Mouse (Mus musculus) bone marrow, adult 2 months (tissue): ENCODE data around the gene Mfsd14a.

ENCODE experiments used
- CTCF ChIP-seq: fragments of 200-500 bp; IDR thresholded peaks from 2 replicates; pipeline ENCODE4 v1.5.1; 2011; ENCODE audit warnings: low read length, control low read depth; ENCODE audit not compliant: control insufficient read depth, insufficient read depth
- POLR2A ChIP-seq: fragments of 200-500 bp; IDR thresholded peaks from 2 replicates; pipeline ENCODE4 v1.6.1; 2011; ENCODE audit warnings: low read depth, mild to moderate bottlenecking, control low read depth, low read length, borderline replicate concordance; ENCODE audit not compliant: control insufficient read depth

- no peak for TF ChIP-seq CTCF
- TF ChIP-seq POLR2A = no peak
Observed at GRCm38 (mm10) chr3:116601005-116601404, 61.5 kb downstream of the Mfsd14a start.
